Mouse (Mus musculus): ENCODE measurements at regions not wholly inside any gene's neighbourhood (a gene's known extent, or its start where the extent isn't known, plus 50 kb on each side); places are given as distances from the start of the nearest gene placed in this dataset.

GRCm38 (mm10) chr7:36077271-36077670 lies 274.5 kb upstream of the Zfp507 start:
- Histone ChIP-seq H3K9ac (no peak overlapping the region), H3K4me1 (replicated peaks) (peaks cover 62% of the 10 kb centered on the region), H3K27ac (0 out of 2 replicates have a peak overlapping the region, but pooled peaks have one; percentile 30), H3K4me3 (no peak overlapping the region), H3K27me3 (no peaks in the 10 kb centered on the region), H3K9me3 (no peaks in the 10 kb centered on the region), H3K36me3 (no peaks in the 10 kb centered on the region), H3K4me2 (no peak overlapping the region)
- no peak for ATAC-seq (ENCODE audit: low FRiP score)
- 52% methylated on average over 2 of the region's 2 CpGs for WGBS

GRCm38 (mm10) chr7:36076021-36076441 lies 273.2 kb upstream of the Zfp507 start:
- Histone ChIP-seq H3K27me3 (no peaks in the 10 kb centered on the region), H3K9ac (peak overlapping the region; percentile 39; the same call in 1 of the 2 replicates), H3K4me3 (no peak overlapping the region), H3K36me3 (no peaks in the 10 kb centered on the region), H3K4me1 (replicated peaks) (peaks cover 71% of the 10 kb centered on the region), H3K9me3 (no peaks in the 10 kb centered on the region), H3K4me2 (peak overlapping the region; percentile 30), H3K27ac (peak overlapping the region; percentile 46)
- 4% methylated on average over 11 of the region's 11 CpGs for WGBS
- 0 out of 2 replicates have a peak, but pooled peaks have one; percentile 33 for ATAC-seq (ENCODE audit: low FRiP score)

GRCm38 (mm10) chr7:36071774-36072173 lies 269.0 kb upstream of the Zfp507 start:
- no peaks in the 10 kb centered on the region for H3K36me3 ChIP-seq
- peak overlapping the region; percentile 45 for H3K4me2 ChIP-seq
- no peak overlapping the region for H3K4me3 ChIP-seq
- no peak overlapping the region for H3K27ac ChIP-seq
- H3K9me3 ChIP-seq, result no peaks in the 10 kb centered on the region
- peak overlapping the region; percentile 53; the same call in 1 of the 2 replicates for H3K9ac ChIP-seq
- no peak for ATAC-seq (ENCODE audit: low FRiP score)
- H3K27me3 ChIP-seq, result peaks cover 7% of the 10 kb centered on the region; the same call in 1 of the 2 replicates
- peaks cover 47% of the 10 kb centered on the region for H3K4me1 ChIP-seq (replicated peaks)
- 6% methylated on average over 13 of the region's 13 CpGs for WGBS

GRCm38 (mm10) chr7:36066725-36067124 lies 263.9 kb upstream of the Zfp507 start:
- Histone ChIP-seq H3K9ac (no peak overlapping the region), H3K4me1 (replicated peaks) (peaks cover 8% of the 10 kb centered on the region), H3K36me3 (no peaks in the 10 kb centered on the region), H3K4me2 (no peak overlapping the region), H3K27ac (no peak overlapping the region), H3K4me3 (no peak overlapping the region), H3K27me3 (peaks cover 7% of the 10 kb centered on the region; the same call in 1 of the 2 replicates), H3K9me3 (no peaks in the 10 kb centered on the region)
- 70% methylated on average over 3 of the region's 3 CpGs for WGBS
- no peak for ATAC-seq (ENCODE audit: low FRiP score)

GRCm38 (mm10) chr7:36061679-36062078 lies 258.9 kb upstream of the Zfp507 start:
- Histone ChIP-seq H3K4me2 (no peak overlapping the region), H3K36me3 (no peaks in the 10 kb centered on the region), H3K9ac (no peak overlapping the region), H3K9me3 (no peaks in the 10 kb centered on the region), H3K27ac (no peak overlapping the region), H3K4me1 (replicated peaks) (peaks cover 5% of the 10 kb centered on the region), H3K27me3 (no peaks in the 10 kb centered on the region), H3K4me3 (no peak overlapping the region)
- no peak for ATAC-seq (ENCODE audit: low FRiP score)
- 69% methylated on average over 4 of the region's 4 CpGs for WGBS

- Histone ChIP-seq H3K9ac (no peak overlapping the region), H3K27ac (no peak overlapping the region), H3K4me1 (replicated peaks) (peaks cover 4% of the 10 kb centered on the region), H3K4me3 (no peak overlapping the region), H3K36me3 (no peaks in the 10 kb centered on the region), H3K9me3 (no peaks in the 10 kb centered on the region), H3K4me2 (no peak overlapping the region), H3K27me3 (no peaks in the 10 kb centered on the region)
- no peak for ATAC-seq (ENCODE audit: low FRiP score)
- 53% methylated on average over 4 of the region's 4 CpGs for WGBS
Measured at GRCm38 (mm10) chr7:36060426-36060825, 257.6 kb upstream of the Zfp507 start.

GRCm38 (mm10) chr7:36046053-36046452 lies 243.2 kb upstream of the Zfp507 start:
- no peak overlapping the region for H3K27ac ChIP-seq
- H3K27me3 ChIP-seq, result no peaks in the 10 kb centered on the region
- ATAC-seq (ENCODE audit: low FRiP score), result no peak
- no peak overlapping the region for H3K4me2 ChIP-seq
- WGBS, result 85% methylated on average over 8 of the region's 8 CpGs
- H3K9ac ChIP-seq, result no peak overlapping the region
- no peaks in the 10 kb centered on the region for H3K9me3 ChIP-seq
- no peak overlapping the region for H3K4me3 ChIP-seq
- H3K4me1 ChIP-seq (replicated peaks), result no peaks in the 10 kb centered on the region
- H3K36me3 ChIP-seq, result no peaks in the 10 kb centered on the region

- Histone ChIP-seq H3K4me1 (replicated peaks) (peaks cover 3% of the 10 kb centered on the region; the same call in 1 of the 2 replicates), H3K27ac (no peak overlapping the region), H3K4me2 (no peak overlapping the region), H3K9ac (no peak overlapping the region), H3K9me3 (no peaks in the 10 kb centered on the region), H3K36me3 (no peaks in the 10 kb centered on the region), H3K4me3 (no peak overlapping the region), H3K27me3 (no peaks in the 10 kb centered on the region)
- no peak for ATAC-seq (ENCODE audit: low FRiP score)
- 95% methylated on average over 3 of the region's 3 CpGs for WGBS
Measured at GRCm38 (mm10) chr7:36031881-36032280, 229.1 kb upstream of the Zfp507 start.

GRCm38 (mm10) chr7:36023015-36023414 lies 220.2 kb upstream of the Zfp507 start:
- no peaks in the 10 kb centered on the region for H3K36me3 ChIP-seq
- 0 out of 2 replicates have a peak overlapping the region, but pooled peaks have one; percentile 37 for H3K27ac ChIP-seq
- H3K9me3 ChIP-seq, result no peaks in the 10 kb centered on the region
- H3K4me3 ChIP-seq, result no peak overlapping the region
- H3K4me1 ChIP-seq (replicated peaks), result peaks cover 3% of the 10 kb centered on the region; the same call in 1 of the 2 replicates
- no peak overlapping the region for H3K9ac ChIP-seq
- ATAC-seq (ENCODE audit: low FRiP score), result no peak
- no peak overlapping the region for H3K4me2 ChIP-seq
- no peaks in the 10 kb centered on the region for H3K27me3 ChIP-seq
- WGBS, result 80% methylated on average over 10 of the region's 10 CpGs

- no peaks in the 10 kb centered on the region for H3K9me3 ChIP-seq
- 83% methylated on average over 6 of the region's 6 CpGs for WGBS
- H3K9ac ChIP-seq, result no peak overlapping the region
- H3K36me3 ChIP-seq, result no peaks in the 10 kb centered on the region
- H3K4me2 ChIP-seq, result no peak overlapping the region
- H3K4me3 ChIP-seq, result no peak overlapping the region
- H3K4me1 ChIP-seq (replicated peaks), result peaks cover 1% of the 10 kb centered on the region; the same call in 1 of the 2 replicates
- no peaks in the 10 kb centered on the region for H3K27me3 ChIP-seq
- H3K27ac ChIP-seq, result no peak overlapping the region
- no peak for ATAC-seq (ENCODE audit: low FRiP score)
Measured at GRCm38 (mm10) chr7:36022489-36022888, 219.7 kb upstream of the Zfp507 start.

- Histone ChIP-seq H3K36me3 (no peaks in the 10 kb centered on the region), H3K9me3 (no peaks in the 10 kb centered on the region), H3K9ac (no peak overlapping the region), H3K27me3 (no peaks in the 10 kb centered on the region), H3K27ac (0 out of 2 replicates have a peak overlapping the region, but pooled peaks have one; percentile 4), H3K4me3 (no peak overlapping the region), H3K4me1 (replicated peaks) (0 out of 2 replicates have a peak, but pooled peaks cover 4% of the 10 kb centered on the region), H3K4me2 (no peak overlapping the region)
- 0 out of 2 replicates have a peak, but pooled peaks have one; percentile 36 for ATAC-seq (ENCODE audit: low FRiP score)
- WGBS, result 59% methylated on average over 19 of the region's 19 CpGs
Measured at GRCm38 (mm10) chr7:36016926-36017753, 214.3 kb upstream of the Zfp507 start.

- H3K27me3 ChIP-seq, result no peaks in the 10 kb centered on the region
Measured at GRCm38 (mm10) chr7:35996609-35997008, 193.8 kb upstream of the Zfp507 start.

More at GRCm38 (mm10) chr7:35996609-35997008, 193.8 kb upstream of the Zfp507 start:
- no peak for ATAC-seq (ENCODE audit: low FRiP score)
- WGBS, result 89% methylated on average over 5 of the region's 5 CpGs
- Histone ChIP-seq H3K4me1 (replicated peaks) (no peaks in the 10 kb centered on the region), H3K27ac (no peak overlapping the region), H3K36me3 (no peaks in the 10 kb centered on the region), H3K4me3 (no peak overlapping the region), H3K9ac (no peak overlapping the region), H3K9me3 (no peaks in the 10 kb centered on the region), H3K4me2 (no peak overlapping the region)

Measured in hindbrain, embryonic 13.5 days (tissue).